Mouse (Mus musculus) MEL (cell line): ENCODE data around the gene Syne2.

Experiments
- CTCF ChIP-seq, 3 experiments: IDR thresholded peaks in 2 of 3; conservative IDR thresholded peaks in 1 of 3; 2 replicates each; pipeline ENCODE4 v1.5.1; 2011 to 2012; ENCODE audit warnings: low read length in 3 of 3, low read depth in 2 of 3, mild to moderate bottlenecking in 2 of 3, improper control_type of control experiment in 1 of 3, inconsistent platforms in 1 of 3, mixed read lengths in 1 of 3, moderate library complexity in 1 of 3; ENCODE audit not compliant: control insufficient read depth in 1 of 3, insufficient read depth in 1 of 3, poor library complexity in 1 of 3, severe bottlenecking in 1 of 3
- EP300 ChIP-seq, 2 experiments: IDR thresholded peaks; 2 replicates each; pipeline ENCODE4 v1.6.1; 2011; ENCODE audit warnings: improper control_type of control experiment in 2 of 2, low read length in 2 of 2, low read depth in 1 of 2, mild to moderate bottlenecking in 1 of 2
- GATA1 ChIP-seq: IDR thresholded peaks from 2 replicates; pipeline ENCODE4 v1.6.1; 2011; ENCODE audit warnings: low read depth, low read length, improper control_type of control experiment
- HCFC1 ChIP-seq: IDR thresholded peaks from 2 replicates; pipeline ENCODE4 v1.6.1; 2012; ENCODE audit warnings: low read depth, mild to moderate bottlenecking, inconsistent platforms, low read length, improper control_type of control experiment, moderate library complexity
- MAFK ChIP-seq: IDR thresholded peaks from 2 replicates; pipeline ENCODE4 v1.6.1; 2011; ENCODE audit warnings: low read depth, mild to moderate bottlenecking, low read length, improper control_type of control experiment, borderline replicate concordance
- MAX ChIP-seq: IDR thresholded peaks from 2 replicates; pipeline ENCODE4 v1.6.1; 2011; ENCODE audit warnings: low read length, improper control_type of control experiment
- MAZ ChIP-seq: IDR thresholded peaks from 2 replicates; pipeline ENCODE4 v1.6.1; 2012; ENCODE audit warnings: low read depth, mild to moderate bottlenecking, inconsistent platforms, low read length, improper control_type of control experiment
- MYC ChIP-seq: IDR thresholded peaks from 2 replicates; pipeline ENCODE4 v1.6.1; 2011; ENCODE audit warnings: low read depth, mild to moderate bottlenecking, low read length, improper control_type of control experiment, moderate library complexity
- POLR2A ChIP-seq, 2 experiments: IDR thresholded peaks; 2 replicates each; pipeline ENCODE4 v1.6.1; 2011 to 2012; ENCODE audit warnings: low read length in 2 of 2, mild to moderate bottlenecking in 2 of 2, control low read depth in 1 of 2, improper control_type of control experiment in 1 of 2, low read depth in 1 of 2, moderate library complexity in 1 of 2; ENCODE audit not compliant: control insufficient read depth in 1 of 2, insufficient read depth in 1 of 2, poor library complexity in 1 of 2
- UBTF ChIP-seq: IDR thresholded peaks from 2 replicates; pipeline ENCODE4 v1.6.1; 2012; ENCODE audit warnings: low read depth, mild to moderate bottlenecking, inconsistent platforms, low read length, improper control_type of control experiment, moderate library complexity, borderline replicate concordance; ENCODE audit not compliant: insufficient read depth
- USF1 ChIP-seq: IDR thresholded peaks from 2 replicates; pipeline ENCODE4 v1.6.1; 2014; ENCODE audit warnings: low read depth, mild to moderate bottlenecking, inconsistent platforms, low read length, improper control_type of control experiment, moderate library complexity
- ZC3H11A ChIP-seq: IDR thresholded peaks from 2 replicates; pipeline ENCODE4 v1.6.1; 2012; ENCODE audit warnings: low read depth, mild to moderate bottlenecking, inconsistent platforms, low read length, improper control_type of control experiment

DNA sequence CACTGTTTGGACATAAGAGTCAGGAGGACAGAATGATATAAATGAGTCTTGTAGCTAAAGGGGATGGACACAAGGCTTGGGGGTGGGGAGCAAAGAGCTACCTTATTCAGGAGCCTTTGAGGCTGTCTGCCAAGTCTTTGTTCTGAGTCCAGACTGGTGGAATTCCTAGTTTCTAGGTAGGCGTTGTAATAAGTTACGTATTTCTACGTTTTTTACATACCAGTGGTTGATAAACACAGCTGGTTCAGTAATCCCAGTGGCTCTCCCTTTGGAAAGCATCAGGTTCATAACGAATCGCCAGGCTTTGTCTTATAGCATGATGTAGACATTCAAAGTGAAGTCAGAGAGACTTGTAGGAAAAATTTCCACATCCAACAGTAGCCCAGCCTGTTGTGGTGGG, 161.1 kb downstream of the Syne2 start:
- TF ChIP-seq ZC3H11A (no peak), UBTF (no peak), CTCF (IDR thresholded peaks at IDR 0.05 in 2 of 3, conservative IDR thresholded peaks at IDR 0.05 in 1 of 3; ENCODE audit: control insufficient read depth in 1 of 3, insufficient read depth in 1 of 3, low read depth in 2 of 3, low read length in 3 of 3, poor library complexity in 1 of 3, severe bottlenecking in 1 of 3) (no peak), MAFK (no peak), MAX (no peak), POLR2A (IDR thresholded peaks at IDR 0.05; ENCODE audit: control insufficient read depth in 1 of 2, insufficient read depth in 1 of 2, low read depth in 1 of 2, low read length in 2 of 2, poor library complexity in 1 of 2) (no peak), GATA1 (no peak), MYC (no peak), USF1 (no peak), HCFC1 (no peak), EP300 (IDR thresholded peaks at IDR 0.05; ENCODE audit: low read depth in 1 of 2, low read length in 2 of 2) (no peak), MAZ (no peak)
